Mouse (Mus musculus) testis, adult 2 months (tissue): ENCODE measurements around the gene Gsk3b.

Experiments used
- CTCF ChIP-seq: fragments of 200-500 bp; IDR thresholded peaks from 2 replicates; pipeline ENCODE4 v1.5.1; 2012; ENCODE audit warnings: low read depth, mild to moderate bottlenecking, inconsistent platforms, low read length, moderate library complexity; ENCODE audit not compliant: control insufficient read depth, insufficient read depth, insufficient replicate concordance
- POLR2A ChIP-seq: fragments of 200-500 bp; IDR thresholded peaks from 2 replicates; pipeline ENCODE4 v1.6.1; 2012; ENCODE audit warnings: low read depth, mild to moderate bottlenecking, inconsistent platforms, low read length, moderate library complexity; ENCODE audit not compliant: control insufficient read depth

DNA sequence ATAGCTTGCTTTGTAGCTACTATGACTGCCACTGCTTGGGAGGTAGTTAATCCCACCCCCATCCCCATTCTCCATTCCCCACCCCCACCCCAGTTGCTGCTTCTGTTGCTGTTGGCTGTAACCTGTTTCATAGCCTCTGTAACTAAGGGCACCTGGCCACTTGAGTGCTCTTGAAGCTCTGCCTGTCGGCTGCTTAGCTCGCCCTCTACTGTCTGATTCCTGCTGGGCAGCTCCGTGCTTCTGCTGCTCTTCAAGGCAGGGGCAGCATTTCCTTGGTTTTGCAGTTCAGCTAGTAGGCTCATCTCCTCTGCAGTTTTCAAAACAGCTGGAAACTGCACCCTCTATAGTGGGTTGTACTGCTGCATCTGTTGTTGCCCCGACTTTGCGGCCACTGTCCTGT, 48.5 kb downstream of the Gsk3b start:
- TF ChIP-seq CTCF (peak; percentile 45; the same call in 1 of the 2 replicates), POLR2A (no peak)
